Mouse (Mus musculus) layer of hippocampus, postnatal 14 days (tissue): ENCODE results near the gene Hspb9. TPM values are rescaled to one million over a fixed set of nuclear protein-coding genes. Genes with fewer than 3 reads are reported as not detected.

ENCODE experiments used
- DNase-seq, 2 experiments: peaks; one replicate each; pipeline ENCODE4 v3.0.0; 2021 to 2022; ENCODE audit warnings: low spot score in 2 of 2, mixed read lengths in 1 of 2
- long read RNA-seq, 2 experiments: library from polyadenylated mRNA; stranded (forward); transcript quantifications; one replicate each; pipeline ENCODE4 v2.0.0; 2021
- total RNA-seq, 2 experiments: library from RNA; stranded (reverse); gene quantifications; 2 replicates each; pipeline ENCODE4 v1.2.3; 2021

The Hspb9 gene
- total RNA-seq: not detected
- long read RNA-seq, experiment 1: 0 reads
- long read RNA-seq, experiment 2: 0 reads

GRCm38 (mm10) chr11:100713735-100714533 lies at the start of gene Hspb9:
Gene Hspb9, plus strand, starts transcription at chr11:100713850.
- DNase-seq: no peak

- no peak for DNase-seq
Observed at GRCm38 (mm10) chr11:100671049-100671448, 42.6 kb upstream of the Hspb9 start.

GRCm38 (mm10) chr11:100671956-100672355 lies 41.7 kb upstream of the Hspb9 start:
- DNase-seq: no peak

GRCm38 (mm10) chr11:100673169-100673568 lies 40.5 kb upstream of the Hspb9 start:
- no peak for DNase-seq

- DNase-seq: no peak
Observed at GRCm38 (mm10) chr11:100677810-100678209, 35.8 kb upstream of the Hspb9 start.

GRCm38 (mm10) chr11:100681826-100682225 lies 31.8 kb upstream of the Hspb9 start:
- no peak for DNase-seq

- no peak for DNase-seq
Observed at GRCm38 (mm10) chr11:100682526-100682925, 31.1 kb upstream of the Hspb9 start.

- no peak for DNase-seq
Observed at GRCm38 (mm10) chr11:100684084-100684483, 29.6 kb upstream of the Hspb9 start.

GRCm38 (mm10) chr11:100685371-100685770 lies 28.3 kb upstream of the Hspb9 start:
- DNase-seq: no peak

GRCm38 (mm10) chr11:100687265-100687664 lies 26.4 kb upstream of the Hspb9 start:
- no peak for DNase-seq

GRCm38 (mm10) chr11:100688443-100688842 lies 25.2 kb upstream of the Hspb9 start:
- no peak for DNase-seq

- DNase-seq: no peak
Observed at GRCm38 (mm10) chr11:100690389-100690788, 23.3 kb upstream of the Hspb9 start.

- DNase-seq: no peak
Observed at GRCm38 (mm10) chr11:100692164-100692616, 21.5 kb upstream of the Hspb9 start, which contains the start of gene Zfp385c. Gene Zfp385c, minus strand, starts transcription at chr11:100692455.

GRCm38 (mm10) chr11:100693154-100693553 lies 20.5 kb upstream of the Hspb9 start:
- DNase-seq: no peak

GRCm38 (mm10) chr11:100694926-100695325 lies 18.7 kb upstream of the Hspb9 start:
- peak; percentile 73 to 75 for DNase-seq

- DNase-seq: no peak
Observed at GRCm38 (mm10) chr11:100697921-100698320, 15.7 kb upstream of the Hspb9 start.

- DNase-seq: no peak
Observed at GRCm38 (mm10) chr11:100700710-100701109, 12.9 kb upstream of the Hspb9 start.

- DNase-seq: no peak
Observed at GRCm38 (mm10) chr11:100701301-100701700, 12.3 kb upstream of the Hspb9 start.

- DNase-seq: peak in 1 of 2 experiments; percentile 73
Observed at GRCm38 (mm10) chr11:100702081-100702851, 11.4 kb upstream of the Hspb9 start.

- DNase-seq: no peak
Observed at GRCm38 (mm10) chr11:100702906-100703305, 10.7 kb upstream of the Hspb9 start.

- no peak for DNase-seq
Observed at GRCm38 (mm10) chr11:100703366-100703765, 10.3 kb upstream of the Hspb9 start.
